Mouse (Mus musculus) erythroblast, embryonic 14.5 days (primary cell): Measurements from ENCODE around the gene Gm17651.

Experiments used
- GATA1 ChIP-seq: IDR thresholded peaks from 2 replicates; pipeline ENCODE4 v1.6.1; 2012; ENCODE audit warnings: low read length, inconsistent platforms, mixed read lengths
- TAL1 ChIP-seq: IDR thresholded peaks from 3 replicates; pipeline ENCODE4 v1.6.1; 2012; ENCODE audit warnings: low read length, inconsistent platforms, mixed read lengths

DNA sequence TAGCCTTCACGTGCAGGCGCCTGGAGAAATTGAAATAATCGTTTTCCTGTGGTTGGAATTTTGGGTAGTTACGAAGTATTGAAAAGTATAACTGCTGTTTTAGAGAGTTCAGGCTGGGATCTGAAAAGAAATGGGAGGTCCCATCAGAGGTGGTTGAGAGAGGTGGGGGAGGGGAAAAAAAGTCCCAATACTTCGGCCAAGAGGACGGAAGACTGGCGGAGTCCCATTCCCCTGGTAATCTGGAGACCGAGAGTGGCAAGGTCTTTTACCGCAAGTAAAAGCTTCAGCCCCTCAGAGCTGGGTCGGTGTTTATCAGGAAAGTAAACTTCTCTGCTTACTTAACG is 7.6 kb upstream of the Gm17651 start:
- TF ChIP-seq TAL1 (no peak), GATA1 (no peak)
